Mouse (Mus musculus) left cerebral cortex, postnatal 25 days (tissue): ENCODE measurements around the gene Fig4. TPM values are rescaled to one million over a fixed set of nuclear protein-coding genes. Genes with fewer than 3 reads are reported as not detected.
A peak's percentile ranks its signal among the peaks of the same experiment; 100 is the strongest.

ENCODE experiments used
- DNase-seq, 2 experiments: peaks; one replicate each; pipeline ENCODE4 v3.0.0; 2022; ENCODE audit warnings: low spot score in 2 of 2, mixed read lengths in 1 of 2
- intact Hi-C: fragments of 180-260 bp; cut with DNase I; formaldehyde crosslinking; loops from one replicate; pipeline ENCODE4 v1.15.1; 2025
- total RNA-seq, 2 experiments: library from RNA; stranded (reverse); gene quantifications; 2 replicates each; pipeline ENCODE4 v1.2.3; 2021

Fig4 gene
- total RNA-seq, 2 experiments from 2014 or later, result 26.7 to 27.6 TPM

DNA sequence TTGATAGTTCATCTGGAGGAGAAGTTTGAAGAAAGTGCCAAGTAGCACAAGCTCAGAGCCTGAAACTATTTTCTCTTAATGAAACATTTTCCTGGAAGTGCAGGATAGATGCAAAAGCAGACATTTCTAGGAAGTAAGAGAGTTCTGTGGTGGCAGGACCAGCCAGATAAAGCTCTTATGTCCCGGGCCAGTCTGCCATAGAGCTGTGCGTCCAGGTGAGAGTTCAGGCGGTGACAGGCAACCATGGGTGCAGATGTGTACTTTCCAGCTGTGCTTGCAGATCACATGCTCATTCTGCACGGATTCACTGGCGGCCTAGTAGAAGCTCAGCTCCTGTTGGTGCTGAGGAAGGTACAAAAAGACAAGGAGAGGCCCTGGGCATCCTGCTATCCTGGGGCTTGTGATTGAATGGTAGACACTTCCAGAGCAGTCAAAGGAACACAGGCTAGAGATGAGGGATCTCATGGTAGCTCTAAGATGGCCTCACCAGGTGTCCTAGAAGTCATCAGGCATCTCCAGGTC is 149.8 kb downstream of the Fig4 start:
- no peak for DNase-seq

DNA sequence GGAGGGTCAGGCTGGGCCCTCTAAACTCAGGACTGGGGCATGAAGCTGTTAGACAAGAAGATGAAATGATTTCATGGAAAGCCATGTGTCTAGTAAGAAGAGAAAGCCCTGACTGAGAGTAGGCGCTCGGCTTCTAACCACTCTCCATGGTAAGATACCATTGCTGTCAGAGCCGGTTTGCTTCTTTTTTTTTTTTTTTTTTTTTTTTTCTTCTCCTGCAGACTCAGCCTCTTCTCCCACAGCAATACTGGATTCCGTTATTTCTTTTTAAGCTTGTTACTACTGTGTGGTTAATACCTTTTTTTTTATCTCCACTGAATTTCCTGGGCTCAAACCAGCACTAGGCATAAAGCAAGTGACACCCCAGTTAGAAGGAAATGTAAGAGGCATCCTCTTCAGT is 151.2 kb downstream of the Fig4 start:
- intact Hi-C loops, result no loop called here
- no peak for DNase-seq

More for the DNA sequence above, 149.8 kb downstream of the Fig4 start:
- intact Hi-C loops, result no loop called here

DNA sequence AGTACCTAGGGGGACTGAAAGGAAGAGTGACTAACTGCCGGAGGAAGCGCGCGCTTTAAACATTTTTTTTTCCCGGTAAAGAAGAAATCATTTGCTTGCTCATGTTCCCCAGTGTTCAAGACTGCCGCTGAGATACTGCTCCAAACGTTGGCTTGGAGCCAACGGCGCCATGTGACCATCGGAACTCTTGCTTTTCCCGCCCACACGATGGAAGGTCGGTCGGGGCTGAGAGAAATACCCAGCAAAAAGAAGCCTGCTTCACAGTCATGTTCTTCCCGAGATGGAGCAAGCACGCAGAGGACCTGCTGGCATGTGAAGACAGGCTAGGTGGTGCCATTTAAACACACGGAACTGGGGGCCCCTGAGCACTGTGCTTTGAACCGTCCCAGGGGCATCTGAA is 151.6 kb downstream of the Fig4 start:
- intact Hi-C loops, result no loop called here
- DNase-seq, result peak; percentile 22 to 33

DNA sequence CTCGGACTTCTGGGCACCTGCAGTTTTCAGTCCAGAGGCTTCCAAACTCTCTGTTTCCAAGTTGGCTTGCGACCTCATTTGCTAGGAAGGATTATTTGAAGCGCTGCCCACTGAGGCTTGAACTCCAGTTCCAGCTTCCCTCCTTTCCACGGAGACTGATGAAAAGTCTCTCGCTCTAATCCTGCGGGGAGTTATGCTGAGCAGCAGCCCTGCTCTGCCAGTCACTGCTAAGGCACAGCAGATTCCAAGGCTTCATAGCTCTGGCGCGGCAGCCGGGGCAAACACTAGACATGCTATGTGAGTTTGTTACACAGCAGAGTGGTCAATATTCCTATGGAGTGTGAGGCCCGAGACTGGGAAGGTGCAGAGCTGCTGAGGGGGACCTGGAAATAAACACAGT is 152.0 kb downstream of the Fig4 start:
- intact Hi-C loops, result no loop called here
- no peak for DNase-seq

DNA sequence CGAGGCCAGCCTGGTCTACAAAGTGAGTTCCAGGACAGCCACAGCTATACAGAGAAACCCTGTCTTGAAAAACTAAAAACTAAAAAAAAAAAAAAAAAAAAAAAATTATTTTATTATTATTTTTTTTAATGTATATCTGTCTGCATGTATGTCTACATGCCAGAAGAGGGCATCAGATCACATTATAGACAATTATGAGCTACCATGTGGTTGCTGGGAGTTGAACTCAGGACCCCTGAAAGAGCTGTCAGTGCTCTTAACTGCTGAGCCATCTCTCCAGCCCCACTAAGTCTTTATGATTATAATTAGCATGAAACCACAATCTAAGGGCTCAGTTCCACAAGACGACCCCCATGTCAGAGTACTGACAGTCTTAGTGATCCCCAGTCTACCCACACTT is 152.6 kb downstream of the Fig4 start:
- intact Hi-C loops, result no loop called here
- no peak for DNase-seq

DNA sequence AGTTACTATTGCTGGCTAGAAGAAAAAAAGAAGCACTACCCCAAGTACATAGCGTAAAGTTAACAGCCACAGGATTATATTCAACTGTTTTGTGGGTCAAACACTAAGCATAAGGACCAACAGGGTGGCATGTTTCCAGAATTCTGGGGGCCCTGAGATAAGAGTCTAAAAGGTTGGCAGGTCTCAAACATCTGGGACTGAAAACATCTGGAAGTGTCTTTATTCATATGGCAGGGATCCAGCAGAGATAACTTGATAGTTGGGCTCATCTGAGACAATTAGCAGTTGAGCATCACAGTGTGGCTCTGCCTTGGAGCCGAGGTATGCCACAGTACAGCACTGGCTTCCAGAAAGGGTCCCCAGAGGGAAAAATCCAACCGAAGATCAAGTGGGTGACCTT is 153.8 kb downstream of the Fig4 start:
- intact Hi-C loops, result loop anchor here (5.0 kb wide), 1 partner anchor 77 kb away; the partner anchor contains the start of gene Gpr6
- DNase-seq, result peak in 1 of 2 experiments; percentile 14

DNA sequence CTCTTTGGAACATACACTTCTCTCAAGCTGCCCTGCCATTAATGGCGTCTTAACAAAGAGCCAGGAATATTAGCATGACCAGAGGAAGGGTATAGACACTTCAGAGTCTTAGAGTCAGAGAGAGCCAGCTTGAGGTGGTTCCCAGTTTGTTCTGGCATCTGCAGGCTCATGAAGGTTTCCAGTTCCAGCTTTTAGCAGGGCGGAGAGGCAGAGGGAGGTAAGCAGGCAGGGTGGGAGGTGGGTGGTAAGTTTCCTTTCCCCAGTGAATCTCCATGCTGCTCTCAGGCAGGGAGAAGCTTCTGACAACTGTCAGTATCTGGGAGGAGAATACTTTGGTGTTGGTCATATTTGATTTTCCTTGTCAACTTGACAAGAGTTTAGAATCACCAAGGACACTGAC is 156.9 kb downstream of the Fig4 start:
- DNase-seq, result peak; percentile 12 to 52
- intact Hi-C loops, result loop anchor here (5.0 kb wide), 1 partner anchor 74 kb away; the partner anchor contains the start of gene Gpr6

Other genes starting within 250 kb of the Fig4 start
- 10 to 100 TPM in 1 of 2 experiments, 1 to 10 TPM in 1; 4.3 to 14.2 TPM for gene Gpr6, start 231.0 kb downstream of the Fig4 start, total RNA-seq
- gene Ak9, start 720 bp upstream of the Fig4 start, total RNA-seq, result under 1 TPM; 0.07 to 0.11 TPM
- gene Zbtb24, start 147.1 kb upstream of the Fig4 start, total RNA-seq, result 10 to 100 TPM; 17.4 to 20.0 TPM
- 10 to 100 TPM; 19.5 to 20.2 TPM for gene Mical1, start 173.1 kb upstream of the Fig4 start, total RNA-seq
- 10 to 100 TPM; 17.6 to 18.5 TPM for gene Smpd2, start 187.1 kb upstream of the Fig4 start, total RNA-seq
- gene Ppil6, start 187.2 kb upstream of the Fig4 start, total RNA-seq, result 1 to 10 TPM; 7.4 to 9.5 TPM
- gene Cd164, start 216.2 kb upstream of the Fig4 start, total RNA-seq, result 10 to 100 TPM; 59.5 to 61.3 TPM